Mouse (Mus musculus): ENCODE results near the gene Ect2. TPM values are rescaled to one million over a fixed set of nuclear protein-coding genes. Genes with fewer than 3 reads are reported as not detected.
A peak's percentile ranks its signal among the peaks of the same experiment; 100 is the strongest.

The Ect2 gene
- polyA plus RNA-seq, 1 experiment: 248 TPM

GRCm38 (mm10) chr3:27073884-27074283, 79.8 kb downstream of the Ect2 start:
- no peak overlapping the region for H3K27ac ChIP-seq (ENCODE audit: insufficient read depth, low read length)
- no peak overlapping the region for H3K9ac ChIP-seq (ENCODE audit: low read depth, poor library complexity, severe bottlenecking)
- H3K4me3 ChIP-seq (ENCODE audit: low read depth, low read length): no peak overlapping the region
- no peak for TF ChIP-seq POLR2A (IDR thresholded peaks at IDR 0.05; ENCODE audit: insufficient read depth, low read length)
- TF ChIP-seq CTCF (IDR thresholded peaks at IDR 0.05; ENCODE audit: low read depth, low read length): no peak
- no peak for TF ChIP-seq EP300 (IDR thresholded peaks at IDR 0.05; ENCODE audit: insufficient read depth, low read depth, low read length)
- H3K36me3 ChIP-seq (ENCODE audit: control insufficient read depth, insufficient read depth, low read length, poor library complexity, severe bottlenecking): no peaks in the 10 kb centered on the region
- H3K9me3 ChIP-seq (replicated peaks; ENCODE audit: control insufficient read depth, insufficient read depth, low read length, poor library complexity, severe bottlenecking): peaks cover 15% of the 10 kb centered on the region
- no peaks in the 10 kb centered on the region for H3K4me1 ChIP-seq (ENCODE audit: control insufficient read depth, insufficient read depth, low read length)
- H3K27me3 ChIP-seq (ENCODE audit: control insufficient read depth, insufficient read depth, low read length, poor library complexity, severe bottlenecking): no peaks in the 10 kb centered on the region

- Histone ChIP-seq H3K9me3 (replicated peaks; ENCODE audit: control insufficient read depth, insufficient read depth, low read length, poor library complexity, severe bottlenecking) (peaks cover 11% of the 10 kb centered on the region), H3K27me3 (ENCODE audit: control insufficient read depth, insufficient read depth, low read length, poor library complexity, severe bottlenecking) (no peaks in the 10 kb centered on the region), H3K36me3 (ENCODE audit: control insufficient read depth, insufficient read depth, low read length, poor library complexity, severe bottlenecking) (no peaks in the 10 kb centered on the region), H3K4me1 (ENCODE audit: control insufficient read depth, insufficient read depth, low read length) (no peaks in the 10 kb centered on the region), H3K27ac (ENCODE audit: insufficient read depth, low read length) (no peak overlapping the region), H3K9ac (ENCODE audit: low read depth, poor library complexity, severe bottlenecking) (no peak overlapping the region), H3K4me3 (ENCODE audit: low read depth, low read length) (no peak overlapping the region)
- TF ChIP-seq EP300 (IDR thresholded peaks at IDR 0.05; ENCODE audit: insufficient read depth, low read depth, low read length) (no peak), POLR2A (IDR thresholded peaks at IDR 0.05; ENCODE audit: insufficient read depth, low read length) (no peak), CTCF (IDR thresholded peaks at IDR 0.05; ENCODE audit: low read depth, low read length) (no peak)
Observed at GRCm38 (mm10) chr3:27071706-27072105, 82.0 kb downstream of the Ect2 start.

- no peak for TF ChIP-seq EP300 (IDR thresholded peaks at IDR 0.05; ENCODE audit: insufficient read depth, low read depth, low read length)
- no peak overlapping the region for H3K4me3 ChIP-seq (ENCODE audit: low read depth, low read length)
- H3K4me1 ChIP-seq (ENCODE audit: control insufficient read depth, insufficient read depth, low read length): no peaks in the 10 kb centered on the region
- no peaks in the 10 kb centered on the region for H3K36me3 ChIP-seq (ENCODE audit: control insufficient read depth, insufficient read depth, low read length, poor library complexity, severe bottlenecking)
- no peak overlapping the region for H3K27ac ChIP-seq (ENCODE audit: insufficient read depth, low read length)
- H3K27me3 ChIP-seq (ENCODE audit: control insufficient read depth, insufficient read depth, low read length, poor library complexity, severe bottlenecking): no peaks in the 10 kb centered on the region
- peaks cover 2% of the 10 kb centered on the region; the same call in 1 of the 2 replicates for H3K9me3 ChIP-seq (replicated peaks; ENCODE audit: control insufficient read depth, insufficient read depth, low read length, poor library complexity, severe bottlenecking)
- no peak overlapping the region for H3K9ac ChIP-seq (ENCODE audit: low read depth, poor library complexity, severe bottlenecking)
Observed at GRCm38 (mm10) chr3:27070340-27070739, 83.3 kb downstream of the Ect2 start.

- no peak overlapping the region for H3K9ac ChIP-seq (ENCODE audit: low read depth, poor library complexity, severe bottlenecking)
- H3K27ac ChIP-seq (ENCODE audit: insufficient read depth, low read length): no peak overlapping the region
- no peaks in the 10 kb centered on the region for H3K9me3 ChIP-seq (replicated peaks; ENCODE audit: control insufficient read depth, insufficient read depth, low read length, poor library complexity, severe bottlenecking)
- no peak for TF ChIP-seq POLR2A (IDR thresholded peaks at IDR 0.05; ENCODE audit: insufficient read depth, low read length)
- no peak for TF ChIP-seq CTCF (IDR thresholded peaks at IDR 0.05; ENCODE audit: low read depth, low read length)
- TF ChIP-seq EP300 (IDR thresholded peaks at IDR 0.05; ENCODE audit: insufficient read depth, low read depth, low read length): no peak
- H3K36me3 ChIP-seq (ENCODE audit: control insufficient read depth, insufficient read depth, low read length, poor library complexity, severe bottlenecking): no peaks in the 10 kb centered on the region
- no peak overlapping the region for H3K4me3 ChIP-seq (ENCODE audit: low read depth, low read length)
- H3K4me1 ChIP-seq (ENCODE audit: control insufficient read depth, insufficient read depth, low read length): peaks cover 2% of the 10 kb centered on the region
- H3K27me3 ChIP-seq (ENCODE audit: control insufficient read depth, insufficient read depth, low read length, poor library complexity, severe bottlenecking): no peaks in the 10 kb centered on the region
Observed at GRCm38 (mm10) chr3:27067206-27067605, 86.5 kb downstream of the Ect2 start.

GRCm38 (mm10) chr3:27064886-27065285, 88.8 kb downstream of the Ect2 start:
- Histone ChIP-seq H3K36me3 (ENCODE audit: control insufficient read depth, insufficient read depth, low read length, poor library complexity, severe bottlenecking) (no peaks in the 10 kb centered on the region), H3K4me1 (ENCODE audit: control insufficient read depth, insufficient read depth, low read length) (peaks cover 4% of the 10 kb centered on the region), H3K9me3 (replicated peaks; ENCODE audit: control insufficient read depth, insufficient read depth, low read length, poor library complexity, severe bottlenecking) (no peaks in the 10 kb centered on the region), H3K4me3 (ENCODE audit: low read depth, low read length) (no peak overlapping the region), H3K27me3 (ENCODE audit: control insufficient read depth, insufficient read depth, low read length, poor library complexity, severe bottlenecking) (no peaks in the 10 kb centered on the region), H3K9ac (ENCODE audit: low read depth, poor library complexity, severe bottlenecking) (no peak overlapping the region), H3K27ac (ENCODE audit: insufficient read depth, low read length) (peak overlapping the region; percentile 59; the same call in 1 of the 2 replicates)
- TF ChIP-seq CTCF (IDR thresholded peaks at IDR 0.05; ENCODE audit: low read depth, low read length) (no peak), EP300 (IDR thresholded peaks at IDR 0.05; ENCODE audit: insufficient read depth, low read depth, low read length) (0 out of 2 replicates have a peak, but pooled peaks have one; percentile 42)

GRCm38 (mm10) chr3:27063399-27064260, 90.0 kb downstream of the Ect2 start:
- Histone ChIP-seq H3K9ac (ENCODE audit: low read depth, poor library complexity, severe bottlenecking) (no peak overlapping the region), H3K9me3 (replicated peaks; ENCODE audit: control insufficient read depth, insufficient read depth, low read length, poor library complexity, severe bottlenecking) (no peaks in the 10 kb centered on the region), H3K36me3 (ENCODE audit: control insufficient read depth, insufficient read depth, low read length, poor library complexity, severe bottlenecking) (no peaks in the 10 kb centered on the region), H3K4me1 (ENCODE audit: control insufficient read depth, insufficient read depth, low read length) (peaks cover 4% of the 10 kb centered on the region), H3K27me3 (ENCODE audit: control insufficient read depth, insufficient read depth, low read length, poor library complexity, severe bottlenecking) (no peaks in the 10 kb centered on the region), H3K27ac (ENCODE audit: insufficient read depth, low read length) (peak overlapping the region; percentile 85), H3K4me3 (ENCODE audit: low read depth, low read length) (no peak overlapping the region)
- TF ChIP-seq EP300 (IDR thresholded peaks at IDR 0.05; ENCODE audit: insufficient read depth, low read depth, low read length) (peak; percentile 68), CTCF (IDR thresholded peaks at IDR 0.05; ENCODE audit: low read depth, low read length) (no peak)

Data from ES-Bruce4 (cell line).